Mouse (Mus musculus): ENCODE measurements around the gene Rab8b. TPM values are rescaled to one million over a fixed set of nuclear protein-coding genes. Genes with fewer than 3 reads are reported as not detected.
"Not testable (repeated sequence)": the region's sequence is repeated elsewhere in the genome, so short reads cannot be mapped to it uniquely, and the experiment has no call there.

The Rab8b gene
- total and polyA plus RNA-seq, 2 experiments = 1.4 to 4.1 TPM

DNA sequence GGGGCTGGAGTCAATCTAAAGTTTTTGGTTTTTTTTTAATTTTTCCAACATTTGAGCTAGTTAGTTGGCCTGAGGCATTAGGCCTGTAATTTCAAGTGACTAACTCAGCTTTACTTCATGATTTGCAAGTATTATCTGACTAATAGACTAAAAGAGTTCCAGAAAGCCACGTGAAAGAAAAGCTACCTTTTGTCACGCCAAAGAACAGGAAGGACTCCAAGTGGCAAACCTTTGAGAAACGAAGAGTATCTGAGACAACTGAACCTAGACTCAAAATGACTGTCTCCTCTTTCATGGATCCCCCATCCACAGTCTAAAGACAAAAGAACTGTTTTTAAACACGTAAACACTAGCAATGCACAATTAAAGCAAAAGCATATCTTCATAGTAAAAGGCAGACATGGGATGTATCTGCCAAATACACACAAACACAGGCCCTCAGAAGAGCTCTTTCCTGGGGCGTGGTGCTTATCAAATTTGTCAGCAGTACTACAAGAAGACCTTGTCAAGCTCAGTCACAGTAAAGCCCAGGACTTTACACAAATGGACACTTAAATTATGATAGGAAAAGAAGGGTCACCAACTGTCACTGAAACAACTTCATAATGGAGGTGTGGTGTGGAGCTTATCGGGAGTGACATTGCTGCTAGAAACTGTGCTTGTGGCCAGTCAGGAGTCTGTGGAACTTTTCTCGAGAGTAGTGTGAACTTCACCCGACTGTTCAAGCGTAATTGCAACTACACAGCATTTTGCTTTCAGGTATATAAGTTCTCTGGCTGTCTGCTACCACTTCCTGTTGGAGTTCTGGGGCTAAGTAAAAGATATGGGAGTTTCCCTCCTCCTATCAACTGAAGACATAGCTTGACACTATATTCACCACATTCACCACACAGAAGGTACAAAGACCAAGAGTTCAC lies 3.4 kb downstream of the Rab8b start:
- DNase-seq (ENCODE audit: extremely low read depth, low read depth, low spot score) = no peak
- Histone ChIP-seq H3K9ac (ENCODE audit: low read depth, low read length) (no peak overlapping the region), H3K36me3 (ENCODE audit: control insufficient read depth, insufficient read depth, low read length) (no peaks in the 10 kb centered on the region), H3K27me3 (ENCODE audit: control insufficient read depth, insufficient read depth, low read length) (0 out of 2 replicates have a peak, but pooled peaks cover 2% of the 10 kb centered on the region), H3K4me3 (ENCODE audit: insufficient read depth, low read depth, low read length) (no peak overlapping the region), H3K27ac (replicated peaks; ENCODE audit: insufficient read depth, low read depth, low read length) (no peak overlapping the region), H3K79me2 (ENCODE audit: control insufficient read depth, insufficient read depth, low read length) (peaks cover 3% of the 10 kb centered on the region; the same call in 1 of the 2 replicates), H3K4me1 (ENCODE audit: control insufficient read depth, insufficient read depth, low read length) (no peaks in the 10 kb centered on the region)
- 73% methylated on average over 9 of the region's 9 CpGs for WGBS
- TF ChIP-seq CTCF (IDR thresholded peaks at IDR 0.05; ENCODE audit: low read depth, low read length) (no peak), POLR2A (IDR thresholded peaks at IDR 0.05; ENCODE audit: extremely low read depth, insufficient read depth, low read length) (no peak)

DNA sequence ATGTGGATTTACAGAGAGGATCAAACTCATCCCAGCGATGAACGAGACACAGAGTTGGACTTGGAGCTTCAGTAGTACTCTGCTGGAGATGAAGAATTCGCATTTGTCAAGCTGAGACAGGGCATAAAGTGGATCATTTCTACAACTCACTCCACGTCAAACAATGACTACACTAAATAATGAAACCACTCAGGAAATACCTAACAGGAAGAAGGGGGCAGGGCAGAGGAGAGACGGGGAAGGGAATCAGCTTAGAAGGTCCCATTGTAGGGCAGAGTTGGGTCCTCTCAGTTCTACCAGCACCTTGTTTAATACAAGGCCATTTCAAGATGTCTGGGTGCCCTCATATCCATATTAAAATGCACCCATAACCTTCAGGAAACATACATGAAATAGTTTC lies 4.1 kb downstream of the Rab8b start:
- Histone ChIP-seq H3K9ac (ENCODE audit: low read depth, low read length) (no peak overlapping the region), H3K27ac (replicated peaks; ENCODE audit: insufficient read depth, low read depth, low read length) (no peak overlapping the region), H3K27me3 (ENCODE audit: control insufficient read depth, insufficient read depth, low read length) (0 out of 2 replicates have a peak, but pooled peaks cover 2% of the 10 kb centered on the region), H3K79me2 (ENCODE audit: control insufficient read depth, insufficient read depth, low read length) (peaks cover 3% of the 10 kb centered on the region; the same call in 1 of the 2 replicates), H3K36me3 (ENCODE audit: control insufficient read depth, insufficient read depth, low read length) (no peaks in the 10 kb centered on the region), H3K4me1 (ENCODE audit: control insufficient read depth, insufficient read depth, low read length) (no peaks in the 10 kb centered on the region), H3K4me3 (ENCODE audit: insufficient read depth, low read depth, low read length) (no peak overlapping the region)
- TF ChIP-seq CTCF (IDR thresholded peaks at IDR 0.05; ENCODE audit: low read depth, low read length) = no peak
- TF ChIP-seq POLR2A (IDR thresholded peaks at IDR 0.05; ENCODE audit: extremely low read depth, insufficient read depth, low read length) = no peak
- WGBS = 77% methylated on average over 5 of the region's 5 CpGs
- no peak for DNase-seq (ENCODE audit: extremely low read depth, low read depth, low spot score)

DNA sequence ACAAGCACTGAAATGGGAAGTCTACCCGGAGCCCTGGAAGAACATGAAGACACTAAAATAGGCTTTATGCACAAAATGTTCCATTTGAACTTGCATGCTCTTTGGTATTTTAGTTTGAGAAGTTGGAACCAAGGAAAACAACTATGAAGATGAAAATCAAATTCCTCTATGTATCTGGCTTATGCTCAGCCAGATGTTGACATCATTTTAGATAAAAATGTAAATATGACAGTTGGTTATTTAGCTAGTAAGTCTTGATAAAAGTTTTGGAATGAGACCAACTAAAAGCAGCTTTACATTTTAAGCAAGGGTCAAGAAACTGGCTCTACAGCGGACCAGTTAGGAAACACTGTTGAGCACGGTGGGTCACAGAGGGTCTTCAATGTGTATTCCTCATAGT lies 4.9 kb downstream of the Rab8b start:
- whole genome bisulfite sequencing = 87% methylated on average over 3 of the region's 3 CpGs

DNA sequence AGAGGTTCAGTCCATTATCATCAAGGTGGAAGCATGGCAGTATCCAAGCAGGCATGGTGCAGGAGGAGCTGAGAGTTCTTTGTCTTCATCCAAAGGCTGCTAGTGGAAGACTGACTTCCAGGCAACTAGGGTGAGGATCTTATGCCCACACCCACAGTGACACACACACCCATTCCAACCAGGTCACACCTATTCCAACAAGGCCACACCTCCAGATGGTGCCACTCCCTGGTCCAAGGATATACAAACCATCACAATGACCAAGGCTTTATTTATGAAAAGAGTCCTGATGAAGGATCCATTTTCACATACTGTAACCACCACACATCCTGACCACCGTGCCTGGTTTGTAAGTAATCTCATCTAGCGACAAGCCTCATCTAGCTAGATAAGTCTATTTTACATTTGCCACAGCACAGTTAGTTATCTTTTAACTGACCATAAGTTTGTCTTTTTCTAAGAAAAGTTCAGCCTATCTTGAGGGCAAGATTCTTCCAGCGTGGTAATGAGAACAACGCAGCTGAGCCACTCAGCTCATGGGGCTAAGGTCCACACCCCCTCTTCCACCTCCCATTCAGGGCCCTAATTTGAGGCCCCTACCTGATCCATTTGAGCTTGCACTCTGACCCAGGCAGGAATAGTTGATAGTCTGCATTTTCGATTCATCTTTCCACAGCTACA lies 6.1 kb downstream of the Rab8b start:
- H3K79me2 ChIP-seq (ENCODE audit: control insufficient read depth, insufficient read depth, low read length); H3K4me3 ChIP-seq (ENCODE audit: insufficient read depth, low read depth, low read length); H3K27me3 ChIP-seq (ENCODE audit: control insufficient read depth, insufficient read depth, low read length); H3K4me1 ChIP-seq (ENCODE audit: control insufficient read depth, insufficient read depth, low read length); H3K36me3 ChIP-seq (ENCODE audit: control insufficient read depth, insufficient read depth, low read length); H3K27ac ChIP-seq (replicated peaks; ENCODE audit: insufficient read depth, low read depth, low read length); DNase-seq (ENCODE audit: extremely low read depth, low read depth, low spot score); H3K9ac ChIP-seq (ENCODE audit: low read depth, low read length): not testable (repeated sequence)
- WGBS = 94% methylated on average over 5 of the region's 5 CpGs

More for the DNA sequence above, 4.9 kb downstream of the Rab8b start:
- peaks cover 3% of the 10 kb centered on the region; the same call in 1 of the 2 replicates for H3K79me2 ChIP-seq (ENCODE audit: control insufficient read depth, insufficient read depth, low read length)
- no peak overlapping the region for H3K4me3 ChIP-seq (ENCODE audit: insufficient read depth, low read depth, low read length)
- 0 out of 2 replicates have a peak, but pooled peaks cover 2% of the 10 kb centered on the region for H3K27me3 ChIP-seq (ENCODE audit: control insufficient read depth, insufficient read depth, low read length)
- TF ChIP-seq POLR2A (IDR thresholded peaks at IDR 0.05; ENCODE audit: extremely low read depth, insufficient read depth, low read length) (no peak), CTCF (IDR thresholded peaks at IDR 0.05; ENCODE audit: low read depth, low read length) (no peak)
- no peak overlapping the region for H3K9ac ChIP-seq (ENCODE audit: low read depth, low read length)
- no peaks in the 10 kb centered on the region for H3K4me1 ChIP-seq (ENCODE audit: control insufficient read depth, insufficient read depth, low read length)
- H3K36me3 ChIP-seq (ENCODE audit: control insufficient read depth, insufficient read depth, low read length) = no peaks in the 10 kb centered on the region
- no peak overlapping the region for H3K27ac ChIP-seq (replicated peaks; ENCODE audit: insufficient read depth, low read depth, low read length)
- DNase-seq (ENCODE audit: extremely low read depth, low read depth, low spot score) = no peak

DNA sequence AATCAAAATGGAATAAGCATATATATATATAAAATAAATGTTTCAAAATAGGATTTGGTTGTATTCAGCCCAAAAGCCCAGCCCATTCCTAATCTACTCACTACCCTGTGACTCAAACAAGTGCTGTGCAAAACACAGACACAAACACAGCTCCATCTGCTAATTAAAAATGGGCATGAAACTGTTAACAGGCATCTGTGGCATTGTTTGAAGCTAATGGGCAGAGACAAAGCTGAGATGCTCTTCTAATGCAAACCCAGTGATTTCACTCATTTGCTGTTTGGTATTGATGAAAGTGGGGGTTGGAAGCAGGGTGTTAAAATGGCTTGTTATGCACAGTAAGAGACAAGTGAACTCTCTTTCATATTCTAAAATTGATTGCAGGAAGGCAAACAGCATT lies 7.2 kb downstream of the Rab8b start:
- Histone ChIP-seq H3K4me3 (ENCODE audit: insufficient read depth, low read depth, low read length) (no peak overlapping the region), H3K27me3 (ENCODE audit: control insufficient read depth, insufficient read depth, low read length) (0 out of 2 replicates have a peak, but pooled peaks cover under 1% of the 10 kb centered on the region), H3K79me2 (ENCODE audit: control insufficient read depth, insufficient read depth, low read length) (peaks cover 3% of the 10 kb centered on the region; the same call in 1 of the 2 replicates), H3K4me1 (ENCODE audit: control insufficient read depth, insufficient read depth, low read length) (no peaks in the 10 kb centered on the region), H3K27ac (replicated peaks; ENCODE audit: insufficient read depth, low read depth, low read length) (no peak overlapping the region), H3K9ac (ENCODE audit: low read depth, low read length) (no peak overlapping the region), H3K36me3 (ENCODE audit: control insufficient read depth, insufficient read depth, low read length) (no peaks in the 10 kb centered on the region)
- no peak for DNase-seq (ENCODE audit: extremely low read depth, low read depth, low spot score)
- TF ChIP-seq CTCF (IDR thresholded peaks at IDR 0.05; ENCODE audit: low read depth, low read length) (no peak), POLR2A (IDR thresholded peaks at IDR 0.05; ENCODE audit: extremely low read depth, insufficient read depth, low read length) (no peak)

Measured in liver, adult 2 months (tissue).